Mouse (Mus musculus) embryonic fibroblast, embryonic 13.5 days (primary cell): ENCODE results near the gene Tmem33.

ENCODE experiments used
- CTCF ChIP-seq: IDR thresholded peaks from 2 replicates; pipeline ENCODE4 v1.5.1; 2011; ENCODE audit warnings: mild to moderate bottlenecking, control low read depth, low read length, moderate library complexity, borderline replicate concordance; ENCODE audit not compliant: insufficient read depth
- POLR2A ChIP-seq: IDR thresholded peaks from 2 replicates; pipeline ENCODE4 v1.6.1; 2011; ENCODE audit warnings: low read depth, mild to moderate bottlenecking, control low read depth, low read length, moderate library complexity

DNA sequence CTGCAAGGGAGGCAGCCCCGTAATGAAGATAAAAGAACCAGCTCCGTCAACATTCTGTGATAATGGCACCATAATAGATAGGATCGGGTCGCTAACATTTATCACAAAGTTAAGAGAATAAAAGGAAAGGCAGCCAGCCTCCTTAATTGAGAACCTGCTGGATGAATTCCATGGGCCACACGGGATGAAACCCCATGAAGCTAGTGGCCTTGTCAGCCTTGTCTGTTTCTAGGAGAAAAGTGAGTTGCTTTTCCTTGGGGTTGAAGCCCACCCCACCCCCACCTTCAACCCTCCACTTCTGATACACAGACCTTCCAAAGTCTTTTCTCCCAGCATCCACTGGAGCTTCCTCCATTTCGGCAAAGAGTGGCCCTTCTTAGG, 36.3 kb upstream of the Tmem33 start:
- no peak for TF ChIP-seq POLR2A
- no peak for TF ChIP-seq CTCF
